Mouse (Mus musculus): ENCODE results near the gene Lrp2. TPM values are rescaled to one million over a fixed set of nuclear protein-coding genes. Genes with fewer than 3 reads are reported as not detected.
"Not testable (repeated sequence)": the region's sequence is repeated elsewhere in the genome, so short reads cannot be mapped to it uniquely, and the experiment has no call there.

The Lrp2 gene
- polyA plus RNA-seq, 1 experiment from 2014 or later: 0.78 TPM

- Histone ChIP-seq H3K27ac (no peak overlapping the region), H3K4me1 (no peaks in the 10 kb centered on the region), H3K9ac (no peak overlapping the region), H3K4me3 (replicated peaks) (no peak overlapping the region), H3K27me3 (replicated peaks) (no peaks in the 10 kb centered on the region), H3K9me3 (no peaks in the 10 kb centered on the region), H3K36me3 (no peaks in the 10 kb centered on the region), H3K4me2 (no peak overlapping the region)
- no peak for ATAC-seq (ENCODE audit: insufficient read depth, low FRiP score, low read depth)
- WGBS: 79% methylated on average over 7 of the region's 7 CpGs
Observed at GRCm38 (mm10) chr2:69603726-69604393, 18.0 kb upstream of the Lrp2 start.

GRCm38 (mm10) chr2:69593168-69593567, 7.3 kb upstream of the Lrp2 start:
- Histone ChIP-seq H3K36me3 (no peaks in the 10 kb centered on the region), H3K4me1 (no peaks in the 10 kb centered on the region), H3K9me3 (no peaks in the 10 kb centered on the region), H3K9ac (no peak overlapping the region), H3K27ac (no peak overlapping the region), H3K4me2 (no peak overlapping the region), H3K4me3 (replicated peaks) (no peak overlapping the region), H3K27me3 (replicated peaks) (peaks cover 9% of the 10 kb centered on the region)
- 64% methylated on average over 2 of the region's 2 CpGs for WGBS
- ATAC-seq (ENCODE audit: insufficient read depth, low FRiP score, low read depth): no peak

- Histone ChIP-seq H3K4me2 (no peak overlapping the region), H3K9me3 (no peaks in the 10 kb centered on the region), H3K27ac (no peak overlapping the region), H3K4me3 (replicated peaks) (no peak overlapping the region), H3K9ac (no peak overlapping the region), H3K36me3 (no peaks in the 10 kb centered on the region), H3K4me1 (no peaks in the 10 kb centered on the region), H3K27me3 (replicated peaks) (peaks cover 15% of the 10 kb centered on the region)
- no peak for ATAC-seq (ENCODE audit: insufficient read depth, low FRiP score, low read depth)
- WGBS: 26% methylated on average over 1 of the region's 1 CpGs
Observed at GRCm38 (mm10) chr2:69592536-69592935, 6.7 kb upstream of the Lrp2 start.

GRCm38 (mm10) chr2:69591966-69592505, 6.2 kb upstream of the Lrp2 start:
- no peak for ATAC-seq (ENCODE audit: insufficient read depth, low FRiP score, low read depth)
- peaks cover 20% of the 10 kb centered on the region for H3K27me3 ChIP-seq (replicated peaks)
- no peak overlapping the region for H3K4me2 ChIP-seq
- WGBS: 70% methylated on average over 7 of the region's 7 CpGs
- H3K9ac ChIP-seq: no peak overlapping the region
- no peak overlapping the region for H3K4me3 ChIP-seq (replicated peaks)
- H3K4me1 ChIP-seq: 0 out of 2 replicates have a peak, but pooled peaks cover 4% of the 10 kb centered on the region
- H3K27ac ChIP-seq: no peak overlapping the region
- no peaks in the 10 kb centered on the region for H3K36me3 ChIP-seq
- H3K9me3 ChIP-seq: no peaks in the 10 kb centered on the region

GRCm38 (mm10) chr2:69590548-69590947, 4.7 kb upstream of the Lrp2 start:
- Histone ChIP-seq H3K36me3 (no peaks in the 10 kb centered on the region), H3K27me3 (replicated peaks) (peaks cover 34% of the 10 kb centered on the region), H3K4me1 (peaks cover 5% of the 10 kb centered on the region; the same call in 1 of the 2 replicates), H3K27ac (no peak overlapping the region), H3K4me3 (replicated peaks) (no peak overlapping the region), H3K9ac (no peak overlapping the region), H3K4me2 (no peak overlapping the region), H3K9me3 (no peaks in the 10 kb centered on the region)
- WGBS: 63% methylated on average over 1 of the region's 1 CpGs
- no peak for ATAC-seq (ENCODE audit: insufficient read depth, low FRiP score, low read depth)

- Histone ChIP-seq H3K9ac (no peak overlapping the region), H3K36me3 (no peaks in the 10 kb centered on the region), H3K27me3 (replicated peaks) (peaks cover 49% of the 10 kb centered on the region), H3K27ac (no peak overlapping the region), H3K4me2 (peak overlapping the region; percentile 44), H3K9me3 (no peaks in the 10 kb centered on the region), H3K4me1 (peaks cover 15% of the 10 kb centered on the region), H3K4me3 (replicated peaks) (peak overlapping the region; percentile 17; the same call in 1 of the 2 replicates)
- ATAC-seq (ENCODE audit: insufficient read depth, low FRiP score, low read depth): no peak
- WGBS: 1% methylated on average over 23 of the region's 23 CpGs
Observed at GRCm38 (mm10) chr2:69587896-69588295, 2.0 kb upstream of the Lrp2 start.

- peaks cover 49% of the 10 kb centered on the region for H3K27me3 ChIP-seq (replicated peaks)
- no peak overlapping the region for H3K9ac ChIP-seq
- WGBS: 2% methylated on average over 26 of the region's 26 CpGs
Observed at GRCm38 (mm10) chr2:69586821-69587728, 1.2 kb upstream of the Lrp2 start.

GRCm38 (mm10) chr2:69585191-69585885, 527 bp downstream of the Lrp2 start:
- Histone ChIP-seq H3K9me3 (no peaks in the 10 kb centered on the region), H3K4me1 (peaks cover 15% of the 10 kb centered on the region), H3K4me2 (peak overlapping the region; percentile 100), H3K36me3 (no peaks in the 10 kb centered on the region), H3K9ac (no peak overlapping the region), H3K4me3 (replicated peaks) (peak overlapping the region; percentile 52), H3K27me3 (replicated peaks) (peaks cover 49% of the 10 kb centered on the region), H3K27ac (no peak overlapping the region)
- ATAC-seq (ENCODE audit: insufficient read depth, low FRiP score, low read depth): peak; percentile 44; the same call in 1 of the 2 replicates
- under 1% methylated on average over 61 of the region's 61 CpGs for WGBS

More at GRCm38 (mm10) chr2:69586821-69587728, 1.2 kb upstream of the Lrp2 start:
- H3K27ac ChIP-seq: no peak overlapping the region
- peak overlapping the region; percentile 100 for H3K4me2 ChIP-seq
- H3K4me1 ChIP-seq: peaks cover 15% of the 10 kb centered on the region
- peak overlapping the region; percentile 23 for H3K4me3 ChIP-seq (replicated peaks)
- no peak for ATAC-seq (ENCODE audit: insufficient read depth, low FRiP score, low read depth)
- no peaks in the 10 kb centered on the region for H3K9me3 ChIP-seq
- no peaks in the 10 kb centered on the region for H3K36me3 ChIP-seq

- no peaks in the 10 kb centered on the region for H3K36me3 ChIP-seq
- H3K27me3 ChIP-seq (replicated peaks): peaks cover 49% of the 10 kb centered on the region
- peak overlapping the region; percentile 52; the same call in 1 of the 2 replicates for H3K4me3 ChIP-seq (replicated peaks)
- H3K4me2 ChIP-seq: peak overlapping the region; percentile 100
- no peak for ATAC-seq (ENCODE audit: insufficient read depth, low FRiP score, low read depth)
- no peak overlapping the region for H3K27ac ChIP-seq
- H3K9ac ChIP-seq: no peak overlapping the region
- WGBS: 4% methylated on average over 20 of the region's 20 CpGs
- H3K4me1 ChIP-seq: peaks cover 15% of the 10 kb centered on the region
- H3K9me3 ChIP-seq: no peaks in the 10 kb centered on the region
Observed at GRCm38 (mm10) chr2:69584117-69584933, 1.5 kb downstream of the Lrp2 start.

- ATAC-seq (ENCODE audit: insufficient read depth, low FRiP score, low read depth): no peak
- H3K36me3 ChIP-seq: no peaks in the 10 kb centered on the region
- H3K9ac ChIP-seq: no peak overlapping the region
- H3K27me3 ChIP-seq (replicated peaks): peaks cover 37% of the 10 kb centered on the region
- H3K27ac ChIP-seq: no peak overlapping the region
- H3K4me2 ChIP-seq: no peak overlapping the region
- H3K9me3 ChIP-seq: no peaks in the 10 kb centered on the region
- H3K4me3 ChIP-seq (replicated peaks): no peak overlapping the region
- peaks cover 15% of the 10 kb centered on the region for H3K4me1 ChIP-seq
- 41% methylated on average over 7 of the region's 7 CpGs for WGBS
Observed at GRCm38 (mm10) chr2:69582861-69583260, 3.0 kb downstream of the Lrp2 start.

- Histone ChIP-seq H3K27me3 (replicated peaks) (peaks cover 29% of the 10 kb centered on the region), H3K4me1 (peaks cover 11% of the 10 kb centered on the region)
- H3K27ac ChIP-seq; H3K9ac ChIP-seq; ATAC-seq (ENCODE audit: insufficient read depth, low FRiP score, low read depth); H3K9me3 ChIP-seq; H3K4me3 ChIP-seq (replicated peaks); H3K36me3 ChIP-seq; H3K4me2 ChIP-seq: not testable (repeated sequence)
- 86% methylated on average over 4 of the region's 4 CpGs for WGBS
Observed at GRCm38 (mm10) chr2:69582068-69582467, 3.8 kb downstream of the Lrp2 start.

Measured in stomach, embryonic 15.5 days (tissue).